Mouse (Mus musculus): ENCODE data around the gene Adora1.

The Adora1 gene

GRCm38 (mm10) chr1:134194298-134195022, 40.8 kb downstream of the Adora1 start:
- DNase-seq (ENCODE audit: low read depth, low spot score), result no peak

- DNase-seq (ENCODE audit: low read depth, low spot score), result no peak
Measured at GRCm38 (mm10) chr1:134193674-134194197, 41.5 kb downstream of the Adora1 start.

- DNase-seq (ENCODE audit: low read depth, low spot score), result no peak
Measured at GRCm38 (mm10) chr1:134193126-134193525, 42.1 kb downstream of the Adora1 start, which contains the start of gene Mybph. Gene Mybph (plus strand): TSS chr1:134193448.

GRCm38 (mm10) chr1:134192024-134192423, 43.2 kb downstream of the Adora1 start:
- peak; percentile 33 for DNase-seq (ENCODE audit: low read depth, low spot score)

GRCm38 (mm10) chr1:134191192-134191591, 44.0 kb downstream of the Adora1 start:
- DNase-seq (ENCODE audit: low read depth, low spot score), result peak; percentile 20

GRCm38 (mm10) chr1:134188989-134189729, 46.1 kb downstream of the Adora1 start:
- no peak for DNase-seq (ENCODE audit: low read depth, low spot score)

- no peak for DNase-seq (ENCODE audit: low read depth, low spot score)
Measured at GRCm38 (mm10) chr1:134188217-134188616, 47.0 kb downstream of the Adora1 start.

GRCm38 (mm10) chr1:134184089-134184488, 51.1 kb downstream of the Adora1 start:
- DNase-seq (ENCODE audit: low read depth, low spot score), result no peak

- no peak for DNase-seq (ENCODE audit: low read depth, low spot score)
Measured at GRCm38 (mm10) chr1:134182025-134182424, 53.2 kb downstream of the Adora1 start, which contains the start of gene Chil1. Gene Chil1 (plus strand): TSS chr1:134182176.

- DNase-seq (ENCODE audit: low read depth, low spot score), result no peak
Measured at GRCm38 (mm10) chr1:134177976-134178375, 57.3 kb downstream of the Adora1 start.

- no peak for DNase-seq (ENCODE audit: low read depth, low spot score)
Measured at GRCm38 (mm10) chr1:134173081-134173480, 62.1 kb downstream of the Adora1 start.

- no peak for DNase-seq (ENCODE audit: low read depth, low spot score)
Measured at GRCm38 (mm10) chr1:134168985-134169697, 66.1 kb downstream of the Adora1 start.

GRCm38 (mm10) chr1:134168567-134168966, 66.7 kb downstream of the Adora1 start:
- no peak for DNase-seq (ENCODE audit: low read depth, low spot score)

- DNase-seq (ENCODE audit: low read depth, low spot score), result no peak
Measured at GRCm38 (mm10) chr1:134167416-134168305, 67.6 kb downstream of the Adora1 start.

GRCm38 (mm10) chr1:134166547-134166946, 68.7 kb downstream of the Adora1 start:
- DNase-seq (ENCODE audit: low read depth, low spot score), result no peak

- DNase-seq (ENCODE audit: low read depth, low spot score), result no peak
Measured at GRCm38 (mm10) chr1:134164454-134164853, 70.8 kb downstream of the Adora1 start.

GRCm38 (mm10) chr1:134163476-134163875, 71.8 kb downstream of the Adora1 start:
- DNase-seq (ENCODE audit: low read depth, low spot score), result no peak

- DNase-seq (ENCODE audit: low read depth, low spot score), result peak; percentile 7
Measured at GRCm38 (mm10) chr1:134162510-134163225, 72.6 kb downstream of the Adora1 start.

- no peak for DNase-seq (ENCODE audit: low read depth, low spot score)
Measured at GRCm38 (mm10) chr1:134161399-134161798, 73.8 kb downstream of the Adora1 start.

GRCm38 (mm10) chr1:134160404-134160803, 74.8 kb downstream of the Adora1 start:
- no peak for DNase-seq (ENCODE audit: low read depth, low spot score)
